Mouse (Mus musculus) thymus, postnatal 25 days (tissue): ENCODE measurements at regions not wholly inside any gene's neighbourhood (a gene's known extent, or its start where the extent isn't known, plus 50 kb on each side); places are given as distances from the start of the nearest gene placed in this dataset.
"Not testable (repeated sequence)": the region's sequence is repeated elsewhere in the genome, so short reads cannot be mapped to it uniquely, and the experiment has no call there.

ENCODE experiments used
- DNase-seq: peaks from one replicate; pipeline ENCODE4 v3.0.0; 2022

- not testable (repeated sequence) for DNase-seq
Observed at GRCm38 (mm10) chr12:113701841-113702240, 158.1 kb downstream of the Adam6a start.

GRCm38 (mm10) chr12:113716406-113716805 lies 172.7 kb downstream of the Adam6a start:
- peak; percentile 36 for DNase-seq

GRCm38 (mm10) chr12:113735847-113736246 lies 192.1 kb downstream of the Adam6a start:
- peak; percentile 11 for DNase-seq

GRCm38 (mm10) chr12:113746277-113746676 lies 202.6 kb downstream of the Adam6a start:
- DNase-seq: no peak

- no peak for DNase-seq
Observed at GRCm38 (mm10) chr12:113747987-113748386, 204.3 kb downstream of the Adam6a start.

- DNase-seq: peak; percentile 1
Observed at GRCm38 (mm10) chr12:113769587-113769986, 225.9 kb downstream of the Adam6a start.

- peak; percentile 7 for DNase-seq
Observed at GRCm38 (mm10) chr12:113795876-113796275, 252.2 kb downstream of the Adam6a start.

GRCm38 (mm10) chr12:113826377-113826776 lies 282.7 kb downstream of the Adam6a start:
- DNase-seq: peak; percentile 15

- DNase-seq: peak; percentile 35
Observed at GRCm38 (mm10) chr12:113858893-113859292, 315.2 kb downstream of the Adam6a start.

GRCm38 (mm10) chr12:113878826-113879225 lies 335.1 kb downstream of the Adam6a start:
- peak; percentile 23 for DNase-seq

- DNase-seq: no peak
Observed at GRCm38 (mm10) chr12:113896152-113896551, 352.4 kb downstream of the Adam6a start.

GRCm38 (mm10) chr12:113906459-113906858 lies 362.8 kb downstream of the Adam6a start:
- DNase-seq: no peak

- no peak for DNase-seq
Observed at GRCm38 (mm10) chr12:113907751-113908150, 364.0 kb downstream of the Adam6a start.

- DNase-seq: peak; percentile 10
Observed at GRCm38 (mm10) chr12:113911770-113912169, 368.1 kb downstream of the Adam6a start.

GRCm38 (mm10) chr12:113940721-113941120 lies 397.0 kb downstream of the Adam6a start:
- no peak for DNase-seq

- not testable (repeated sequence) for DNase-seq
Observed at GRCm38 (mm10) chr12:113943661-113944327, 400.1 kb downstream of the Adam6a start.

- not testable (repeated sequence) for DNase-seq
Observed at GRCm38 (mm10) chr12:113945786-113946185, 402.1 kb downstream of the Adam6a start.

- peak; percentile 39 for DNase-seq
Observed at GRCm38 (mm10) chr12:113948017-113948416, 404.3 kb downstream of the Adam6a start.

GRCm38 (mm10) chr12:113974271-113974670 lies 430.6 kb downstream of the Adam6a start:
- DNase-seq: no peak

GRCm38 (mm10) chr12:113981613-113982012 lies 437.9 kb downstream of the Adam6a start:
- peak; percentile 91 for DNase-seq

GRCm38 (mm10) chr12:113987233-113987990 lies 443.7 kb downstream of the Adam6a start:
- DNase-seq: no peak

GRCm38 (mm10) chr12:113992425-113992824 lies 448.7 kb downstream of the Adam6a start:
- DNase-seq: peak; percentile 6

GRCm38 (mm10) chr12:113994284-113994683 lies 450.6 kb downstream of the Adam6a start:
- DNase-seq: peak; percentile 81

- DNase-seq: not testable (repeated sequence)
Observed at GRCm38 (mm10) chr12:114008491-114008890, 464.8 kb downstream of the Adam6a start.
